Mouse (Mus musculus): Measurements from ENCODE around the gene Epop.
A peak's percentile ranks its signal among the peaks of the same experiment; 100 is the strongest.
"Not testable (repeated sequence)": the region's sequence is repeated elsewhere in the genome, so short reads cannot be mapped to it uniquely, and the experiment has no call there.

Epop gene

DNA sequence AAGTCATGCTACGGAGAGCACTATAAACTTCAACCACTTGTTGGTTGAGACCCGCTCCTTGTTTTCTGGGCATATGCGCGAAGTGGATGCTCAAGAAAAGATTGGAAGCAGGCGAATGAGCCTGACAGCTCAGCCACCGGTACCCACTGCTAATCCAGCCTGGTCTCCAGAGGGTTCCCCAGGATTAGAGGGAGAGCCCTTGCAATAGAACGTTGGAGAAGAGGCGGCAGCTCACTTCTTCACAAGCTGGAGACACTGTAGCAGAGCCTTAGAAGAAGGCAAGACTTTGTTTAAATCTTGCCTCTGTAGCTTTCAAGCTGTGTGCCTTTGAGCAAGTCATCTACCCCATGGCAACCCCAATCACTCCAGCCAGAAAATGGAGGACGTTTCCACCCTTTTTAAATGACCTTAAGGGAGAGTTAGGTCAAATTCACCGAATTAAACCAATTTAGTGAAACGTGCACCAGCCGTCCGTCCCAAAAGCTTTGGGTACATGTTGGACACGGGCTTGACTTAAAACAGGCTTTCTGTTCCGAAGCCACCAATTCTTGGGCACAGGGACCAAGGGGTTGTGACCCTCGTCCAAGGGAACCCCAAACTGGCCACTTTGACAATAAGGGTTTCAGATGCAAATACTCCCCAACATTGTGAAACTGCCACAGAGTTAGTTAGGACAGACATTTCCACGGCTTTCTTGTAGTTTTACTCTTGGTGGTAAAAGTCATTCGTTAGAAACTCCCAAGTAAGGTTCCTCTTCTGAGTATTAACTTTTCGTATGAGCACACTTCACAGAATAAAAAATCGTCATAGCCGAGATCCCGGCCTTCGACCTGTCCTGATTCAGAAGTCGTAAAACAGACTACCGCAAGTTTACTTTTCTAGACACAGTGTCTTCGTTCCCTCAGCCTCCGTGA lies 31.5 kb upstream of the Epop start:
- peak; percentile 32 for DNase-seq (ENCODE audit: low read depth)

DNA sequence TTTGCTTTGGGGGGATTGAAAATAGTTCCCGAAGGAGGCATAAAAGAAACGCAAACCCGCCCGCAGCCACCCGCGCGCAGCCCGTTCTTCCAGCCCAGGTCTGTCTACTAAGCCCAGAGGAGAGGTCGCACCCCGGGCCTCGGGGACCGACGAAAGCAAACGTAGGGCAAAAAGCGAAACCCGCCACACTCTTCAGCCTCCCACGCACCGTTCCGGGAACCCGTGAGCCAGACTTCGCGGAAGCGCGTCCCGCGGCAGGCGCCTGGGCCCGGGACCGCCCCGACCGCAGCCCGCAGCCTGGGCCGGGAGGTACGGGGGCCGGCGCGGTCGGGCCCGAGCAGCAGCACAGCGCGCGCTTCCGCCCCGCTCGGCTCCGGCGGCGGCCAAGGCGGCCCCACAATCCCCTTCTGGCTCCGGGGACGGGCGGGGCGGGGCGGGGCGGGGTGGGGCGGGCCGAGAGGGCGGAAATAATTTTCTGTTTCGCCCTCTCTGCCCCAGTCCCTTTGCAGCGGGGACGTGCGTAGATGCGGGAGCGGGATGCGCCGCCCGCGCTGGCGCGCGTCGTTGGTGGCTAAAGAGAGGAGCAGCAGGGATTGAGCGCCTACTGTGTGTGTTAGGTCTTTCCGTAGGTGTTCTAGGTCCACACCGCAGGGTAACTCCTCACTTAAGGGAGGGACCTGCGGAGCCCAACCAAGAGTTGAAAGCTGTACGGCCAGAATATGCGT lies 30.6 kb upstream of the Epop start:
- peak; percentile 71 for DNase-seq (ENCODE audit: low read depth)

DNA sequence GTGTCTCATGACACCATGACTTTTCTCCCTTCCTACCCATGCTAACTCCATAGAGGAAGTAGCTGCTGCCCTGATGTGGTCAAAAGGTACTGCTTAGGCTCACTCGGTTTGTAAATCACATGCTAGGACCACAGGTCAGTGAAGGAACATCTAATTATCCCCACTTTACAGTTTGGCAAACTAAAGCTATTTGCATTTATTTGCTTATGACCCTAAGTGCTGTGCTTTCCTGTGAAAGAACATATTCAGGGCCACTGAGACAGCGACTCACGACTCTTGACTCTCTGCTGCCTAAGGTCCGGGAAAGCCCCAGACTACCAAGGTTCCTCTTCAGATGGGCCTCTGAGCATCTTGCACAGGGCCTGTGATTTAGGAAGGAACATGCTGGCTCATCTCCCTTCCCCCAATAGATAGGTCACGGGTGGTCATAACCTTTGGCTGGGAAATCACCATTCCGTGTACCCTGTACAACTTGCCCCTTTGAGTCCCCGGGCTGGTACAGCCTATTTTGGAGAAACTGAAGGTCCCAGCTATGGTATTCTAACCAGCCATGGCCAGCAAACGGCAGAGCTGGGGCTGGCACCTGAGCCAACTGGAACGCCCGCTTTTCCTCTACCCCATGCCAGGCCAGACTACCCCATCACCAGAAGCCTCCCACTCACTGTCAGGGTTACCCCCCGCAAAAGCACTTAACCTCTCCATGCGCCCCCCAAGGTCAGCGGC lies 29.9 kb upstream of the Epop start:
- DNase-seq (ENCODE audit: low read depth) = peak; percentile 56

DNA sequence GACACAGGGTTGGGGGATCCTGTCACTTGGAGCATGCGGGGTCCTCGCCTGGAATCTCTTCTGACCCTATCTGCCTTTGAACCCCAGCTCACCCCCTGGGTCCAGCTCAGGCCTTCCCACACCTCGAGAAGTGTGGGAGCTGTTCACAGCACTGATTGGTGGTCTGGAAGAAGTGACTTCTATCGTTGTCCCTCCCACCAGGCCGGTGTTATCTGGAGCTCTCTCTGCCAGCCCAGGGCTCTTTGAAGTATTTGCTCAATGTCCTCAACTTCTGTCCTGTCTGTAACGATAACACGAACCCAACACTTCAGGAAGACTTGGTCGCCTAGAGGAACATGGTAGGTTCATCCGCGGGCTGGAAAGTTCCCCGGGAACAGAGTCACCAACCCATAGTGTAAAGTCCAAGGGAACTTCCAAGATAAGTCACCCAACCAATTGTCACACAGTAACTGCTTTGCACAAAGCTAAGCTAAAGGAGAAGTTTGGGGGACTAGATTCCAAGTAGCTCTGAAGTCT lies 29.3 kb upstream of the Epop start:
- no peak for DNase-seq (ENCODE audit: low read depth)

DNA sequence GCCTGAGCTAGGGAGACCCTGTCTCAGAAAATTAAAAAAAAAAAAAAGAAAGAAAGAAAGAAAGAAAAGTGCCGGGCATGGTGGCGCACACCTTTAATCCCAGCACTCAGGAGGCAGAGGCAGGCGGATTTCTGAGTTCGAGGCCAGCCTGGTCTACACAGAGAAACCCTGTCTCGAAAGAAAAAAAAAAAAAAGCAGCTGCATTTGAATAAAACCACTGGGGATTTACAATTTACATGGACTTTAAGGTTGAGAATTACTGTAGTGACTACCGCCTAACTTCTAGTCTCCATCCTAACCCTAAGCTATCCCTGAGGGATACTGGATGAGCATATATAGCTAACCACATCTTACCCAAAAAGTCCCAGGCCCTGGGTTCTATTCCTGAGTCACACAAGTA lies 28.5 kb upstream of the Epop start:
- DNase-seq (ENCODE audit: low read depth) = not testable (repeated sequence)

DNA sequence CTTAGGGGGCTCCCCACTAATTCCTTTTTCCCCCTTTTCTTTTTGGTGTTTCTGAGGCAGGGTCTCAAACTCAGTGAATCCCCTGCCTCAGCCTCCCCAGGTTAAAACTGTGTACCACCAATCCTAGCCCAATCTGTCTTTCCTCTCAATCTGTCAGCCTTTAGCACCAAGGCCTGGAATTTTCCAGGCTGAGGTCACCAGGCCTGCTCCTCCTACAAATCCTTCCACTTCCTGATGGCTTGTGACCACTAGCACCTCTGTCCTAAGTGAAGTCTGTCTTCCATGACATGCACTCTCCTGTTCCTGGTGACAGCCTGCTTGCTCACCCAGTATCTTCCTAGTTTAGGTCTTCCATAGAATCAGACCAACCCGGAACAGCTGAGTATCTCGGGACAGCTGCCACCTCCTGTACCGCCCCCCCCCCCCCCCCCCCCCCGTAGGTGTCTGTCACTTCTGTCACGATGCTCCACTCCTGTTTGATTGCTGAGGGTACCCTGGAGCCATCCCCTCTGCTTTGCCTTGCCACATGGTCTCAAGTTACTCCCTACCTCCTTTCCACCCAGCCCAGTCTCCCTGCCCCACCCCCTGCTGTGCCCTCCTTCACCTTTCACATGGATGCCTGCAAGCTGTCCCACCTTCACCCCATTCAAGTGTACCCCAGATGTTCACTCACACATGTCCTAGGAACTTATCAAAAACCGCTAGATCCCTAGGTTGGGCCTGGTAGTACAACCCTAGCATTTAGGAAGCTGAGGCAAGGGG lies 27.9 kb upstream of the Epop start:
- no peak for DNase-seq (ENCODE audit: low read depth)

DNA sequence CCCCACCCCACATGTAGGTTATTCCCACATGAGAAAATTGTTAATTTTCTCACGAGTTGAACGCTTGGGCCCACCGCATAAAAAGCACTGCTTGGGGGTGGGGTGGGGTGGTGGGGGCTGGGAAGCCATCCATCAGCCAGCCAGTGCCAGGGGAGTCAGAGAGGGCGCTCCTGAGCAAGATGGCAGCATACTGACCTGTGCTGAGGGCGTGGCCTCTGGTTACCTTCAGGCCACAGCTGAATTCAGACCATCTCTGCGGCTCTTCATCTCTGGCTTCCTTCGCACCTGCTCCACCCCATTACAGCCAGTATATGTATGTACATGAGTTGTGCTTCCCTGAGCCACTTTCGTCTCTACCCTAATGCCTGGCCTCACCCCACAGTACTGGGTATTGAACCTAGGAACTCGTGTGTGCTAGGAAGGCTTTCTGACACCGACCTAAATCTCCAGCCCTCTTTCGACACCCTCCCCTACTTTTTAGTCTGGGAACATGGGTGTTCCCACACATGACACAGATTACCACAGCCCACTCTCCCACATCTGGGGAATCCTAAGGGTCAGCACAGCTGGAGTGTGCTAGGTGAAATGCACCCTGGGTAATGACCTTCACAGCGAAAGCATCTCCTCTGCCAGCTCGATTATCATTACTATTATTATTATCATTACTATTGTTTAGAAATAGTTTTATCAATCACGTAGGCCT lies 26.9 kb upstream of the Epop start:
- DNase-seq (ENCODE audit: low read depth) = no peak

DNA sequence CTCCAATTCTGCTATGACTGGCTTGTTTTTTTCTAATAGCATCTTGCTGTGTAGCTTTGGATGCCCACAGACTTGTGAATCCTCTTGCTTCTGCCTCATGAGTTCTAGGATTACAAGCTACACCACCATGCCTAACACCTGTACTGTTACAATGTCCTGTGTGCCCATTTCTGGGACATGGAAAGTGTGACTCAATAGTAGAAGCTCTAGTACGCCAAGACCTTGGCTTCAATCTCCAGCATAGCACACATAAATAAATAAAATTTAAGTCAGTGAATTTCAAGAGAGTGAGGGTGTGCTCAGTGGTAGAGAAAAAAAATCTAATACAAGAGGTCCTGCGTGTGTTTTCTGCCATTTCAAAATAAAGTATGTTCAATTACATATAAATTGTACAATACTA lies 24.7 kb upstream of the Epop start:
- no peak for DNase-seq (ENCODE audit: low read depth)

DNA sequence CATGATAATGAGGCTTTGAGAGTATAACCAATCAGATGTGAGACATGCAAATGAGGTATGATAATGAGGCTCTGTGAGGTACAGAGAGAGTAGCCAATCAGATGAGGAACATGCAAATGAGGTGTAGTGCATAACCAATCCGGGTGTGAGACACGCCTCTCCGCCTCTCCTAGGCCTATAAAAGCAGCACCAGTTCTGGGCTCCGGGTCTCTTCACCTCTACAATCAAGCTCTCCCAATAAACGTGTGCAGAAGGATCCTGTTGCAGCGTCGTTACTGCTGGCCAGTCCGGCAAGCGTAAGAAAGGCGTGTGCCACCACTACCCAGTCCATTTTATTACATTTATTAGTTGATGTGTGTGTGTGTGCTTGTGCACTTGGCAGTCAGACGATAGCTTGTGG lies 23.9 kb upstream of the Epop start:
- not testable (repeated sequence) for DNase-seq (ENCODE audit: low read depth)

DNA sequence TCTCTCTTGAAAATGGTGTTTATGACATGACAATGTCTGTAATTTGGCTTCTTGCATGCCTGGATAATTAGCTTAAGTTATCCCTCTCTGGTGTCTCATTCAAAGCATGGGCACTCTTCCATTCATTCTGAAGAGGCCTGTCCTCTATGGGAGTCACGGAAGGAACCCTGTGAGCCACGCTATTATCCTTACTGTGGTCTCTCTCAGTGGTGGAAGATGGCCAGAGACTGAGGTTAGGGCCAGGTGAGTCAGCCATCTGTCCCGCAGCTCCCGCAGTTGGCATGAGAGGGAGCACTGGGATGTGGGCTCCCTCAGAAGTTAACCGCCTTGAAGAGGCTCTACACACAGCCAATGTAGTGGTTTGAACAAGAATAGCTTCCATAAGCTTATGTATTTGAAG lies 20.8 kb upstream of the Epop start:
- DNase-seq (ENCODE audit: low read depth) = no peak

DNA sequence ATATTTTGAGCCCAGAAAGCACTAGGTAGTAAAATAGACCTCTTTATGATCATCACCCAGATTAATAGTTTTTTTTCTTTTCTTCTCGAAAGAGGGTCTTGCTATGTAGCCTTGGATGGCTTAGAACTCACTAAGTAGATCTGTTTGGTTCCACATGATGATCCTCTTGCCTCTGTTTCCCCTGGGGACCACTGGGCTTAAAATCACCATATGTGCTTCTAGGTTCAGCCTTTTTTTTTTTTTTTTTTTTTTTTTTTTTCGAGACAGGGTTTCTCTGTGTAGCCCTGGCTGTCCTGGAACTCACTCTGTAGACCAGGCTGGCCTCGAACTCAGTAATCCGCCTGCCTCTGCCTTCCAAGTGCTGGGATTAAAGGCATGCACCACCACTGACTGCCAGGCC lies 19.0 kb upstream of the Epop start:
- not testable (repeated sequence) for DNase-seq (ENCODE audit: low read depth)

DNA sequence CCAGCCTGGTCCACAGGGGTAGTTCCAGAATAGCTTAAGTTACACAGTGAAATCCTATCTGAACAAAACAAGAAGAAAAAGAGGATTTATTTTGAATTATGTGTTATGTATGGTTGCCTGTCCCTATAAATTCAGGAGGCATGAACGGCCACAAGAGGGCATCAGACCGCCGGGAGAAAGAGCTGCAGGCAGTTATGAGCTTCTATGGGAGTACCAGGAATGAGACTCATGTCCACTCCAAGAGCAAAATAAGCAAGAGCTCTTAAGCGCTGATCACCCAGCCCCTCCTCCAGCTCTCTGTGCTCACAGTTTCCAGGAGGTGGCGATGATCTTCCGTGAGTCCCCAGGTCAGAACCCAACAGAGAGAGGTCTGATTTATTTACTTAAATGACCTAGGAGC lies 15.3 kb upstream of the Epop start:
- peak; percentile 88 for DNase-seq (ENCODE audit: low read depth)

DNA sequence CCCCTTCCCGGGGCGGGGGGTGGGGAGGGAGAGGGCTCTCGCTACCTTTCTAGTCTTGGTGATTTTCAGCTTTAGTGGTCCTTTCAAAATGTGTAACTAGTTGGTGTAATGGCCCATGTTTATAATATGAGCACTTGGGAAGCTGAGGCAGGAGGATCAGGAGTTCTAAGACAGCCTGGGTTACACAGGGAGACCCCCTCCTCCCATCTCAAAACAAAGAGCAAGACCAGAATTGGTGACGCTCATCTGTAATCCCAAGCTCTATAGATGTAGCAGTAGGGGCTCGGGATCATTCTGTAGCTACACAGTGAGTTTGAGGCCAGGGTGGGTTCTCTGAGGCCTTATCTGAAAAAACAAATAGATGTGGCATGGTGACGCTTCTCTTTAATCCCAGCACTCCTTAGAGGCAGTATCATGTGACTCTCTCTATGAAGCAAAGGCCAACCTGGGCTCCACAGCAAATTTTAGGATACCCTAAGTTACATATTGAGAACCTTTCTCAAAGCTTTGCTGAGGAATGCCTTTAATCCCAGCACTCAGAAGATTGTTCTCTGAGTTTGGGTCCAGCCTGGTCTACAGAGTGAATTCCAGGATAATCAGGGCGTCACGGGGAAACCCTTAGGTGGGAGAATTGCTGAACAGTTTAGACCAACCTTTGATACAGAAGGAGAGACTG lies 14.0 kb upstream of the Epop start:
- no peak for DNase-seq (ENCODE audit: low read depth)

DNA sequence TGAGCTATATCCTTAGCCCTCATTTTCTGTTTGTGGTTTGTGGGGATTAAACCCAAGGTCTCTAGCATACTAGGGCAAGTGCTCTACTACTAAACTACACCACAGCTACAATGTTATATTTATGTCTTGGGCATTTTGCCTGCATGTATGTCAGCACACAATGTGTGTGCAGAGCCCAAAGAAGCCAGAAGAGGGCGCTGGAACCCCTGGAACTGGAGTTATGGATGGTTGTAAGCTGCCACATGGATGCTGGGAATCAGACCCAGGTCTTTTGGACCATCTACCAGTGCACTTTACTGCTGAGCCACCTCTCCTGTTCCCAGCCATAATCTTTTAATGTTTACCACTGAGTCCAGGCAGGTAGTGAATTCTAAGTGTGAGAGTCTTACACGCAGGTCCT lies 13.2 kb upstream of the Epop start:
- no peak for DNase-seq (ENCODE audit: low read depth)

DNA sequence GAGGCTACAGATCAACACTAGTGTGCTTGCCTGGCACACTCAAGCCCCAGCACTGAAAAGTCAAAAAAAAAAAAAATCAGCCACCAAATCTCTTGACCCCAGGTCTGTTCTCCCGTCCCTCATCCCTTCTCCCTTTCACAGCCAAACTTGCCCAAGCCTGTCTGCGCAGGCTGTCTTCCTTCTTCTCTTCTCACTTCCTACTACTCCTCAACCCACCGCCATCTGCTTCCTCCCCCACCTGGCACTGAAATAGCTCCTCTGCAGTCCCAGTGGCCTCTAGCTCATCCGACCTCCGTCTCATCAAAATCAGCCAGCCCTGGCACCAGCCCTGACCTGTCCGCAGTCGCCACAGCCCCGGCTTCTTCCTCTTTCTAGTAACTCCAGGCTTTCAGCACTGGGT lies 12.2 kb upstream of the Epop start:
- peak; percentile 77 for DNase-seq (ENCODE audit: low read depth)

DNA sequence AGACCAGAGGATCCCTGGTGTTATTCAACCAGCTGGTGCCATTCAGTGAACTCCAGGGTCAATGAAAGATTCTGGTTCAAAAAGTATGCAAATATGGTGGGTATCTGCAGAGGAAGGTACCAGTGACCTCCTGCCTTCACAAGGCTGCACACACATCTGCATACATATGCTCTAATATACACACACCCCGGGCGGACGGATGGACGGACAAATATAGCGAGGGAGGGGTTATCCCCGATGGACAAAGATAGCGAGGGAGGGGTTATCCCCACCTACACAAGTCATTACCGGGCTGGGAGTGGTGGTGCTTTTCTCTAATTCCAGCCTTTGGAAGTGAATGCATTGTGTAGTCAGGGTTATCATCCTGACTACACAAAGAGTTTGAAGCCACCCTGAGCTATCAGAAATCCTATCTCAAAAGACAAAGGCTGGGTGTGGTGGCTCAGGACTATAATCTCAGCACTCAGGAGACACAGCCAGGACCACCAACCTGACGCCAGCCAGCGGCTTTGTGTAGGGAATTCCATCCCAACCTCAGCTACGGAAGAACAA lies 6.0 kb upstream of the Epop start:
- DNase-seq (ENCODE audit: low read depth) = no peak

DNA sequence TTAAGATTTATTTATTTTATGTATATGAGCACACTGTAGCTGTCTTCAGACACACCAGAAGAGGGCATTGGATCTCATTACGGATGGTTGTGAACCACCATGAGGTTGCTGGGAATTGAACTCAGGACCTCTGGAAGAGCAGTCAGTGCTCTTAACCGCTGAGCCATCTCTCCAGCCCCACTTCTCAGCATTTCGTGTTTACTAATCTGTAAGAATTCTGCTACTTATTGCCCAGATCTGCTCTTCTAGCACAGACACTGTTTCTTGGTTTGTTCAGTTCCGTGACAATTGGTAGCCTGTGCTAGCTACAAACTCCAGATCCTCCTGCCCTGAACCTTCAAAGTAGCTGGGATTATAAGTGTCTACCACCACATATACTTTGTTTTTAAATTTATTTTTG lies 2.9 kb upstream of the Epop start:
- DNase-seq (ENCODE audit: low read depth) = not testable (repeated sequence)

DNA sequence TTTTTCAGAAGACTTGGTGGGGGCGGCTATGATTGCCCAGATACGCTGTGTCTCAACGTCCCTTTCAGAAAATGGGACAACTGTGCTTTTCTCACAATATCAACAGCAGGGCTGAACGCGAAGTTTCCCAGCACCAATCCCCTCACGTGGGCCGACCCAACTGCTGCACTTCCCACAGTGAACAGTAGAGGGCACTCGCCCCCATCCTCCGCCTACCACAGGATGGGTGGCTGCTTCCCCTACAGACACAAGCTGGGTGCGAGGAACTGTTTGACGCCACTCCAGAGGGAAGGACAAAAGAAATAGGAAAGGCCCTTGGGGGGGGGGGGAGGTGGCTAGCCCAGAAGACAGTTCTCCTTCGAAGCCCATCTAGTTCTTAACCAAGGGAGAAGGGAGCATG lies 2.4 kb upstream of the Epop start:
- DNase-seq (ENCODE audit: low read depth) = peak; percentile 72

DNA sequence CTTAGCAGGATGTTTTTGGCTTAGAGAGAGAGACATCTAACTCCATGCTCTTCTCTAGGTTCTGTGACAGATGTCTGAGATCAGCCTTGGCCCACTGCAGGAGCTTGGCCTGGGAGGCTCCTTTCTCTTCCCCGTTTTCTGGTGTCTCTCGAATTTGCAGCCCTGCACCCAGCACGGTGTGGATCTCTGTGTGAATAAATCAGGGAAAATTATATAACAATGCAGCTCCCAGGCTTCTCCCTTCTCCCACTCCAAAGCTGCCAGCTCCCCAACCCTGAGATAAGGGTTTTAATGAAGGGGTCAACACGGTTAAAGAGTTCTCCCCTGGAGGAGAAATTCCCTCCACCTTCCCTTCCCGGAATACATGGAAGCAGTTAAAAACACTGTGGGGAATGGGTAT lies 2.0 kb upstream of the Epop start:
- no peak for DNase-seq (ENCODE audit: low read depth)

DNA sequence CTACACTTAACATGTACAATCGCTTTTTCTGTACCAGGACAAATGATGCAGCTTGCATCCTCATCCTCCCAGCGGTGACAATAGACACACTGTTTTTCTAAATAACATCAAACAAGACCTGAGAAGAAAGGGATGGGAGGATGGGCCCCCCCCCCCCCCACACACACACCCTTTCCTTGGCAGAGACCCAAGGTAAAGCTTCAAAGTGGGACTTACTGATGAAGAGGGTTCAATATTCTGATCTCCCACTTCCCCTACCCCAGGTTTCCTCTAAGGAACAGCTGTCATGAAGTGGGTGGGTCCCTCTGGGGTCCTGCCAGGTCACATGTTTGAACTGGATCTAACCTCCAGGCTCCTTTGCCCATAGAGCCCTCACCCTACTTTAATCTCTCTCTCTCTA lies 1.5 kb upstream of the Epop start:
- no peak for DNase-seq (ENCODE audit: low read depth)

Measured in 416B (cell line).